Mouse (Mus musculus) heart, embryonic 13.5 days (tissue): ENCODE data around the gene Tns3. TPM values are rescaled to one million over a fixed set of nuclear protein-coding genes. Genes with fewer than 3 reads are reported as not detected.

Experiments
- ATAC-seq: fragments of 200-750 bp; cut with Nextera tagmentation; 2 replicates; pipeline ENCODE4 v1.8.0; 2017; ENCODE audit warnings: moderate TSS enrichment; ENCODE audit not compliant: insufficient number of reproducible peaks, low FRiP score, low TSS enrichment; ENCODE audit errors: extremely low read depth
- H3K27ac ChIP-seq: fragments of 300-500 bp; sonication (generic); replicated peaks from 2 replicates; pipeline ENCODE4 v1.5.1; 2015; ENCODE audit warnings: moderate library complexity, mild to moderate bottlenecking, inconsistent platforms
- H3K27me3 ChIP-seq: fragments of 300-500 bp; sonication (generic); replicated peaks from 2 replicates; pipeline ENCODE4 v1.6.1; 2015; ENCODE audit warnings: mild to moderate bottlenecking, inconsistent platforms
- H3K36me3 ChIP-seq: fragments of 300-500 bp; sonication (generic); 2 replicates; pipeline ENCODE4 v1.6.1; 2015; ENCODE audit warnings: mild to moderate bottlenecking, inconsistent platforms
- H3K4me1 ChIP-seq: fragments of 300-500 bp; sonication (generic); 2 replicates; pipeline ENCODE4 v1.6.1; 2015; ENCODE audit warnings: inconsistent platforms
- H3K4me2 ChIP-seq: fragments of 300-500 bp; sonication (generic); 2 replicates; pipeline ENCODE4 v1.6.1; 2015; ENCODE audit warnings: inconsistent platforms, mild to moderate bottlenecking, moderate library complexity
- H3K4me3 ChIP-seq: fragments of 300-500 bp; sonication (generic); 2 replicates; pipeline ENCODE4 v1.5.1; 2015; ENCODE audit warnings: moderate library complexity, mild to moderate bottlenecking, inconsistent platforms
- H3K9ac ChIP-seq: fragments of 300-500 bp; sonication (generic); 2 replicates; pipeline ENCODE4 v1.6.1; 2015; ENCODE audit warnings: inconsistent platforms, mild to moderate bottlenecking, moderate library complexity
- H3K9me3 ChIP-seq: fragments of 300-500 bp; sonication (generic); 2 replicates; pipeline ENCODE4 v1.6.1; 2016; ENCODE audit warnings: inconsistent platforms
- WGBS: fragments of 180-500 bp; shearing (Covaris S2); methylation state at CpG from one replicate; pipeline ENCODE4 v1.1.7; 2015; ENCODE audit warnings: mixed read lengths; 5-methylcytosine and 5-hydroxymethylcytosine counted together
- polyA plus RNA-seq: library from polyadenylated mRNA; unstranded; fragments of >200 nt; fragmentation: Nextera tagmentation; extraction: Ambion mirVana; gene quantifications from 2 replicates; pipeline ENCODE4 v1.2.1, GENCODE M21; 2015

The Tns3 gene
- polyA plus RNA-seq, 1 experiment from 2014 or later, result 15.2 TPM

DNA sequence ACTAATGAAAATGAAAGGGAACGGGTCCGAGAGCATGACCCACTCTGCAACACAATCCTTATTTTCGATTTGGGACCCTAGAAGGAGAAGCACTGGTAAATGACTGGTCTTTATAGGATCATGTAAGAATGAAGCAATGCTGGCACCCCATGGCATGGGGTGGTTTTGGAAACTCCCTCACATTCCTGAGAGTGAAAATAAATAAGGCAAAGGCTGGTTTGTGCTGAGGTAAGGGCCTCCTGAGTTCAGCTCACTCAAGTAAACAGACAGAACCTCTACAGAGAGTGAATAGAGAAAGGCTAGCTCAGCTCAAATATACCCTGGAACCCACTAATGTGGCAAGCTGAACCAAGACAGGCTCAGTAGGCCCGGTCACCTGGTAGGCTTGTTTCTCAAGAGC, 179.8 kb downstream of the Tns3 start:
- Histone ChIP-seq H3K9ac (no peak overlapping the region), H3K4me1 (peaks cover 64% of the 10 kb centered on the region), H3K27me3 (no peaks in the 10 kb centered on the region)

DNA sequence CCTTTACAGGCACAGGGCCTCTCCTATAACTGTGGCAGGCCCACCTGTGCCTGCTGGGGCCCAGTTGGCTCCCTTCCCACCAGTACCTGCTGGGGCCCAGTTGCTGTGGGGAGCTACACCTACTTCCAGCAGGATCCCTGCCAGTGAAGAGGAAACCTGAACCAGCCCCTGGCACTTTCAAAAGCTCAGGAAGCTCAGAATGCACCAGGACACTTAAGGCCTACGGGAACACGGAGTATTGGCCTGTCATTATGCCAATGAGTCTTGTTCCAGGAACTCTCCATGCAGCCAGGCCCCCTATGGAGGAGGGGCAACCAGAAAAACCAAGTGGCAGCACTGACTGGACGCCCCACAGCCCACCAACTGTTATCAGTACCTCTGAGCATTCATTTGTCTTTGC, 181.6 kb downstream of the Tns3 start:
- 33% methylated on average over 3 of the region's 3 CpGs for WGBS
- Histone ChIP-seq H3K27ac (peak overlapping the region; percentile 13; the same call in 1 of the 2 replicates), H3K4me3 (no peak overlapping the region), H3K4me2 (no peak overlapping the region), H3K4me1 (peaks cover 47% of the 10 kb centered on the region), H3K9ac (peak overlapping the region; percentile 1; the same call in 1 of the 2 replicates), H3K27me3 (no peaks in the 10 kb centered on the region), H3K36me3 (peaks cover 17% of the 10 kb centered on the region), H3K9me3 (no peaks in the 10 kb centered on the region)
- ATAC-seq, result no peak

More for the DNA sequence above, 179.8 kb downstream of the Tns3 start:
- ATAC-seq, result no peak
- no peaks in the 10 kb centered on the region for H3K9me3 ChIP-seq
- no peaks in the 10 kb centered on the region for H3K36me3 ChIP-seq
- no peak overlapping the region for H3K4me2 ChIP-seq
- H3K4me3 ChIP-seq, result no peak overlapping the region
- no peak overlapping the region for H3K27ac ChIP-seq
- WGBS, result 78% methylated on average over 4 of the region's 4 CpGs

DNA sequence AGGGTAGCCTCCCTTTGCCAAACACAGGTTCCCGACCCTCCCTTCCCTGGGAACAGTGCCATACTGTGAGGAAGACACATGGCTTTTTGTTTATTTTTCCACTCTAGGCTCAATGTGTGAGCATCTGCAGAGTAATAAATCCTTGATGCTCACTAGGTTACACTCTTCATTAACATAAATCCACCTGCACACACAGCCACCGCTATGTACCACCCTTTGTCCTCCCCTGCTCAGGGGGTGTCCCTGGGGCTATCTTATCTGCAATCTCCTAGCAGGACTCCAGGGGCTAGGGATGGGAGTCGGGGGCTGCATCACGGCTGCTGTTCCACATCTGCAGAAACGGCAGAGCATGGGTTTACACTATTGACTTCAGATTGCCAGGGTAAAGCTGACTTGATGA, 182.4 kb downstream of the Tns3 start:
- Histone ChIP-seq H3K9ac (peak overlapping the region; percentile 0; the same call in 1 of the 2 replicates), H3K27ac (peak overlapping the region; percentile 13; the same call in 1 of the 2 replicates), H3K36me3 (peaks cover 24% of the 10 kb centered on the region), H3K27me3 (no peaks in the 10 kb centered on the region), H3K4me3 (no peak overlapping the region), H3K4me1 (peaks cover 40% of the 10 kb centered on the region), H3K9me3 (no peaks in the 10 kb centered on the region), H3K4me2 (no peak overlapping the region)
- 39% methylated on average over 5 of the region's 5 CpGs for WGBS
- ATAC-seq, result no peak

DNA sequence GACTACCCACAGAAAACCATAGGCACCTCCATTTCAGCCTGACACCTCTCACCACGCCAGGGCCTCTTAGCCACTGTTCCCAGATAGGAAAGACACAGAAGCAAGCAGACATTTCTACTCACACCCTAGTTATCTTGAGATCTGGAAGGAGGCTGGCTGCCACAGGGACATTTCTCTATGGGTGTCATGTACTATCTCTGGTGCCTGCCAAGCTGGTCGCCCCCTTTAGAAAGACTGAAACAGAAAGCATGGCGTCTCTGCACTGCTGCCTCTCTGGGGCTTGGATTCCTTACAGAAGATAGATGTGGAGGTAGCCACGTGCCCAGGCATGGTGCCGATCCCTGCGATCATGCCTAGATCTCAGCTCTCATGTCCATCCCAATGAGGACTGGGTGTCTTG, 182.8 kb downstream of the Tns3 start:
- H3K9ac ChIP-seq, result peak overlapping the region; percentile 0; the same call in 1 of the 2 replicates
- no peaks in the 10 kb centered on the region for H3K9me3 ChIP-seq
- no peak overlapping the region for H3K4me3 ChIP-seq
- no peak overlapping the region for H3K27ac ChIP-seq
- H3K4me1 ChIP-seq, result peaks cover 35% of the 10 kb centered on the region
- H3K27me3 ChIP-seq, result no peaks in the 10 kb centered on the region
- no peak for ATAC-seq
- no peak overlapping the region for H3K4me2 ChIP-seq
- H3K36me3 ChIP-seq, result peaks cover 29% of the 10 kb centered on the region
- WGBS, result 49% methylated on average over 6 of the region's 6 CpGs

DNA sequence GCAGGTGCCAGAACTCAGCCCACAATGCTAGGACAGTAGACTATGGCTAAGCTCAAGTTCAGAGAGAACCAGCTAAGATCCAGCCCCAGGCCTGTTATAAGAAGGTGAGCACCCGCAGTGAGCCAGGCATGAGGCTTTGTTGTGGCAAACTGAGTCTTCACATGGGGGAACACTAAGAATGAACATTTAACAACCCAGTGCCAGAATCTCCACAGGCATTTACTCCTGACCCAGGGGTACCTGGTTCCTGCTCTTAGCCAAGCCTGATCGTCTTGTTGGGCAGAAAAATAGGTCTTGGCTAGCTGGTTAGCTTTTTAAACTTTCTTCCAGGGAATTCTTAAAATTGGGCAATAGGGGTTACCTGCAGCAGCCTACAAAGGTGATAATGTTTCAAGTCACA, 184.5 kb downstream of the Tns3 start:
- Histone ChIP-seq H3K4me2 (no peak overlapping the region), H3K9me3 (no peaks in the 10 kb centered on the region), H3K27me3 (no peaks in the 10 kb centered on the region), H3K27ac (no peak overlapping the region), H3K4me3 (no peak overlapping the region), H3K36me3 (peaks cover 30% of the 10 kb centered on the region), H3K9ac (no peak overlapping the region), H3K4me1 (peaks cover 27% of the 10 kb centered on the region)
- 81% methylated on average over 2 of the region's 2 CpGs for WGBS
- no peak for ATAC-seq

DNA sequence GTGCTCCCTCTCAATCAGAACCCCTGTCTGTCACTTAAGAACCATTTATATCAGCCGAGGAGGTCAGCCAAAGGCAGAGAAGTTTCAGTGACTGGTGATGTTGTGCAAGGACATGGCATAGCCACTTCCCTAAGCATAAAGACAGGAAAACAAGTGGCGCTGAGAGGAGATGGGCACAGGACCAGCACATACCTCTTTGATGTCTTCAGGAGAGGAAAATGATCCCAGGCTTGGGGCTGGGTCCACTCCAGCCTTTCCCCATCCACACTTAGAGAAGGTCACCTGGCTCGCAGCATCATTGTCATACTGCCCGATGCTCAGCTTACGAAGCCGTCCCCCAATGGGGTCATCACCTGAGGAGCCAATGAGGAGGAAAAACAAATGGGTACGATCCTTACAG, 185.0 kb downstream of the Tns3 start:
- Histone ChIP-seq H3K36me3 (peaks cover 30% of the 10 kb centered on the region), H3K27me3 (no peaks in the 10 kb centered on the region)

DNA sequence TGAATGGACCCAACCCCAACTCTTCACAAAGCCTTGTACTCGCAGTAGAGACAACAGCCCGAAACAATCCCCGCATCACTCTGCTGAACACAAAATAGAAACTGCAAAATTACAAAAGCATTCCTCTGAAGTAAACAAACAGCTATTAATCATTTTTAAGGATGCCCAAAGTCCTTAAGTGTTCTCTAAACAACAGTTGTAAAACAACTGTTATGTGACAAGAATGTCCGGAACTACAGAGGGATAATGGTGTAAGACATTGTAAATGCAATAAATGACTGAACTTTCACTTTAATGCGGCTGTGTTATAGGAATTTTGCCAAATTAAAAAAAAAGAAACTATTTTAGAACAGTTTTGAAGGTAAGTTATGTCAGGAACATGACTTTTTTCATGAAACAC, 190.7 kb downstream of the Tns3 start:
- no peaks in the 10 kb centered on the region for H3K9me3 ChIP-seq
- peaks cover 27% of the 10 kb centered on the region for H3K4me1 ChIP-seq
- H3K27ac ChIP-seq, result no peak overlapping the region
- no peaks in the 10 kb centered on the region for H3K27me3 ChIP-seq
- H3K4me3 ChIP-seq, result no peak overlapping the region
- no peak for ATAC-seq
- peaks cover 26% of the 10 kb centered on the region for H3K36me3 ChIP-seq
- no peak overlapping the region for H3K4me2 ChIP-seq
- no peak overlapping the region for H3K9ac ChIP-seq
- 84% methylated on average over 5 of the region's 5 CpGs for WGBS

More for the DNA sequence above, 185.0 kb downstream of the Tns3 start:
- no peaks in the 10 kb centered on the region for H3K9me3 ChIP-seq
- ATAC-seq, result 0 out of 2 replicates have a peak, but pooled peaks have one; percentile 5
- no peak overlapping the region for H3K4me3 ChIP-seq
- WGBS, result 79% methylated on average over 7 of the region's 7 CpGs
- no peak overlapping the region for H3K9ac ChIP-seq
- H3K27ac ChIP-seq, result no peak overlapping the region
- peaks cover 27% of the 10 kb centered on the region for H3K4me1 ChIP-seq
- H3K4me2 ChIP-seq, result no peak overlapping the region

DNA sequence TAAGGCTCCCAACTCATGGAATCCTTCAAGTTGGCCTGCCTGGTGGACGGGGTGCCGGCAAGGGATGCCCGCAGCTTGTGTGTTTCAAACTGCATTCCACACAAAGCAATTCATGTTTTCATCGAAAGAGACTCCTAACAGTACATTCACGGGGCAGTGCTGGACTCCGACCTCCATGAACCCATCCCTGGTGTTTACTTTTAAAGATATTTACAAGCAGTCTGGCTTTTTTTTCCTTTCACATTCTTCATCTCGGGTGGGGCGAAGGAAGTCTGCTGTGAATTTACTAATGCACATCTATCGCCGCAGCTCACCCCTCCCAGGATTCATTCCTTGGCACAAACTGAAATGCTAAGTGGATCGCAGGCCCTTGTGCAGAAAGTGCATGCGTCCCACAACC, 191.9 kb downstream of the Tns3 start:
- no peak overlapping the region for H3K9ac ChIP-seq
- WGBS, result 76% methylated on average over 12 of the region's 12 CpGs
- no peak for ATAC-seq
- H3K4me2 ChIP-seq, result no peak overlapping the region
- peaks cover 37% of the 10 kb centered on the region for H3K4me1 ChIP-seq
- H3K36me3 ChIP-seq, result peaks cover 14% of the 10 kb centered on the region
- H3K4me3 ChIP-seq, result no peak overlapping the region
- H3K9me3 ChIP-seq, result no peaks in the 10 kb centered on the region
- H3K27me3 ChIP-seq, result no peaks in the 10 kb centered on the region
- H3K27ac ChIP-seq, result peak overlapping the region; percentile 15; the same call in 1 of the 2 replicates

DNA sequence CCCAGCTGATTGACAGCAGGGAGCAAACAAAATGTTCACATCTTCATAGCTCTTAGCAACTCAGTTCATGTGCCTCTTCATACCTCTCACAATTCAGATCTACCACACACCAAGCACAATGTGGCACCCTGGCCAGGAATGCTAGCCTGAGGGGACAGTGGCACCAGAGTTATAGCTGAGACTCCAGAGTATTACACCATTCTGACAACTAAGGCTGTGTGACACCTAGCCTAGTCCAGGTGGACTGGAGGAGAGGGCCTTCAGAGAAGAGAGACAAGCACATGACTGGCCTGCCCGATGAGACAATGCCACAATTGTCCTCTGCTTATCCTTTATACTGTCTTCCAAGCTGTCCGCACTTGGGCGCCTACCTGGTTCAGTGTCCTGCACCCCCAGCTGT, 192.8 kb downstream of the Tns3 start:
- H3K9me3 ChIP-seq, result no peaks in the 10 kb centered on the region
- peaks cover 5% of the 10 kb centered on the region; the same call in 1 of the 2 replicates for H3K36me3 ChIP-seq
- H3K9ac ChIP-seq, result no peak overlapping the region
- WGBS, result 82% methylated on average over 3 of the region's 3 CpGs
- no peak overlapping the region for H3K4me2 ChIP-seq
- no peaks in the 10 kb centered on the region for H3K27me3 ChIP-seq
- no peak overlapping the region for H3K4me3 ChIP-seq
- no peak overlapping the region for H3K27ac ChIP-seq
- H3K4me1 ChIP-seq, result peaks cover 46% of the 10 kb centered on the region
- no peak for ATAC-seq

DNA sequence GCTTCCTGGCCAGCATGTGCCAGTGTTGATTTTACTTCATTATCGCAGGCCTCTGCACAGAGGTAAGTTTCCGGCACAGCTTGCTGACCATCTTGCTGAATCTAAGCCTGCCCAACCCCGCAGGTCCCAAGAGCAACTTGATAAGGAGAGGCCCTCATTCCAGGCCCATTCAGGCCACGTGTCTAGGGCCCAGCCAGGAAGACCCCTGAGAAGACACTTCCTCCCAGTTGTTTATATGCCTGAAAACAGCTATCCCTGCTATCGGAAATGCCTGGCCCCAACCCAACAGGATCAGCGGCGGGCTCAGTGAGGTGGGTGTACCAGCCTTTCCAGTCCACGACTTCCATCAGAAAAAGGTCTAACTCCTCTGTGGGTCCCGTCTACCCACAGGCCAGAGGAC, 194.8 kb downstream of the Tns3 start:
- Histone ChIP-seq H3K27me3 (no peaks in the 10 kb centered on the region), H3K27ac (peak overlapping the region; percentile 98), H3K4me3 (peak overlapping the region; percentile 66; the same call in 1 of the 2 replicates), H3K9ac (peak overlapping the region; percentile 86), H3K4me1 (peaks cover 60% of the 10 kb centered on the region), H3K36me3 (0 out of 2 replicates have a peak, but pooled peaks cover 3% of the 10 kb centered on the region), H3K9me3 (no peaks in the 10 kb centered on the region), H3K4me2 (peak overlapping the region; percentile 66)
- ATAC-seq, result no peak
- 27% methylated on average over 9 of the region's 9 CpGs for WGBS

DNA sequence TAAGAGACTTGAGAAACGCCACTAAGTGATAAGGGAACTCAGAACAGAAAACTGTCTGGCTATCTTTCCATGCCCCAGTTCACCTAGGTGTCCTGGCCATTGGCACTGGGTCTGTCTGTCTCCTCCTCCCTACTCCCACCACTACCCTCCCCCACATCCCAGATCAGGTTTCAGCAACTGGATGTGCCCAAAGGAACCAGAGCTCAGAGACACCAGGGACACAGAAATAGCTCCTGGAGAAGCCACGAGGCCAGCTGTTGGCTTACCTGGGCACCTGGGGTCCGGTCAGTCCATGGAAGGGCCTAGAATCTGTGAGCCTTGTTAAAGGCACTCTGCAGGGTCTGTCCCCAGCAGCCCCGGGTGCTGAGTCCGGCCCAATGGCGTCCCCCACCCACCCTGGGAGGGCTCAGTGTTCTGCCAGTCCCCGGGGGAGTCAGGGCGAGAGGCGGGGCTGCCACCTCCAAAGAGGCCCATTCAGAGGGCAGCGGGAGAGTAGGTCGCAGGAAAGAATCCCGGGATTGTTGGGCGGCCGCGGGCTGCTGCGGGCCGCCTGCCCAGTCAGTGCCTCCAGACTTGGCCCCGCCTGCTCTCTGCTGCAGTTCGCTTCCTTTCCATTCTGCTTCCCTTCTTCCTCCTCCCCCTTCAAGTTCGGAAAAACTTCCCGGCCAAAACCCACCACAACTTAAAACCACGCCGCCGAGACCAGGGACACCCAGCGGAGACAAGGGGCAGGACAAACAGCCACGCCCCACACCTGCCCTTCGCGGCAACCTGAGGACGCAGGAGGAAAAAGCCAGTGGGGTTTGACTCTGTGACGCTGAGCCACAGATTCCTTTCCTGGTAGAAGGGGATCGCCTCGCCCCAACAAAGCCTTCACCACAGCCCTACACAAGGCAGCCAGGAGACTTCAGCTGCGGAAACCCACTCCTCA, 195.9 kb downstream of the Tns3 start:
- Histone ChIP-seq H3K4me1 (peaks cover 70% of the 10 kb centered on the region), H3K4me2 (peak overlapping the region; percentile 66)

More for the DNA sequence above, 195.9 kb downstream of the Tns3 start:
- Histone ChIP-seq H3K9ac (peak overlapping the region; percentile 86), H3K27ac (peak overlapping the region; percentile 98), H3K9me3 (no peaks in the 10 kb centered on the region), H3K27me3 (no peaks in the 10 kb centered on the region), H3K4me3 (peak overlapping the region; percentile 66), H3K36me3 (peaks cover 4% of the 10 kb centered on the region)
- ATAC-seq, result peak; percentile 74
- WGBS, result under 1% methylated on average over 33 of the region's 33 CpGs
